Mouse (Mus musculus) hematopoietic multipotent progenitor cell, adult 10-12 weeks (in vitro differentiated cells): ENCODE data around the gene Olfr1228. TPM values are rescaled to one million over a fixed set of nuclear protein-coding genes. Genes with fewer than 3 reads are reported as not detected.

Experiments used
- polyA plus RNA-seq: library from polyadenylated mRNA; stranded (reverse); fragments of >175 nt; gene quantifications from 2 replicates; pipeline ENCODE4 v1.2.3, GENCODE M21; 2012; ENCODE audit warnings: low replicate concordance

Olfr1228 gene
- polyA plus RNA-seq, result not detected in 2 replicates

GRCm38 (mm10) chr2:89253962-89254361 lies at the start of gene Olfr1228:
TSS of gene Olfr1228 (minus strand) at chr2:89254062.

GRCm38 (mm10) chr2:89297168-89297567 lies 43.3 kb upstream of the Olfr1228 start, which contains the start of gene Olfr1230:
TSS of gene Olfr1230 (minus strand) at chr2:89297268.

DNA sequence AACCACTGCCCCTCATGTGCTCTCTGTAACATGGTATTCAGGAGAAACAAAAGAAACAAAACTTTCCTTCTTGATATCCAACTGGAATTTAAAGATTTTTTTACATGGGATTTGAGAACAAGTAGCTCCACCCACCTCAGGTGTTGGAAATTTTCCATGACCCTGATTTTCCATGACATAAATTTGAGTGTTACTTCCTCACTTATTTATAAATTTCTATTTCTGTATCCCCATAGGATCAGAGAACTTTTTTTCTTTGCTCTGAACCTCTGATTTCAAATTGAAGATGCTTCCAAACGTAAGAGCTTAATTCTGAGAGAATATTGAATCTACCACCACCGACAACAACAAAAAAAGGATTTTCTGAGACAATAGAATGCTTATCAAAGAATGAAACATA lies 34.1 kb upstream of the Olfr1228 start, which contains the start of gene Olfr1229:
Gene Olfr1229, minus strand, starts transcription at position 101 of the 400 bp plus-strand sequence.

GRCm38 (mm10) chr2:89199948-89200347 lies 53.9 kb downstream of the Olfr1228 start, which contains the start of gene Olfr1226:
TSS of gene Olfr1226 (minus strand) at chr2:89200048.

Other genes with a start within 250 kb of the Olfr1228 start
- not detected in 2 replicates for gene Olfr1215, start 247.1 kb downstream of the Olfr1228 start, polyA plus RNA-seq
- gene Olfr1216, start 235.7 kb downstream of the Olfr1228 start, polyA plus RNA-seq, result not detected in 2 replicates
- not detected in 2 replicates for gene Olfr1217, start 222.0 kb downstream of the Olfr1228 start, polyA plus RNA-seq
- not detected in 2 replicates for gene Olfr1218, start 192.9 kb downstream of the Olfr1228 start, polyA plus RNA-seq
- not detected in 2 replicates for gene Olfr1219, start 170.5 kb downstream of the Olfr1228 start, polyA plus RNA-seq
- gene Olfr1220, start 147.2 kb downstream of the Olfr1228 start, polyA plus RNA-seq, result not detected in 2 replicates
- gene Olfr1221, start 136.8 kb downstream of the Olfr1228 start, polyA plus RNA-seq, result not detected in 2 replicates
- gene Olfr1222, start 121.0 kb downstream of the Olfr1228 start, polyA plus RNA-seq, result not detected in 2 replicates
- not detected in 2 replicates for gene Olfr1223, start 102.5 kb downstream of the Olfr1228 start, polyA plus RNA-seq
- not detected in 2 replicates for gene Olfr1224-ps1, start 90.0 kb downstream of the Olfr1228 start, polyA plus RNA-seq
- gene Olfr1225, start 79.4 kb downstream of the Olfr1228 start, polyA plus RNA-seq, result not detected in 2 replicates
- gene Olfr1226, start 54.0 kb downstream of the Olfr1228 start, polyA plus RNA-seq, result not detected in 2 replicates
- gene Olfr1229, start 34.0 kb upstream of the Olfr1228 start, polyA plus RNA-seq, result not detected in 2 replicates
- gene Olfr1230, start 43.2 kb upstream of the Olfr1228 start, polyA plus RNA-seq, result not detected in 2 replicates
- not detected in 2 replicates for gene Olfr1231, start 53.0 kb upstream of the Olfr1228 start, polyA plus RNA-seq
- gene Olfr1232, start 75.6 kb upstream of the Olfr1228 start, polyA plus RNA-seq, result not detected in 2 replicates
- gene Olfr1233, start 88.3 kb upstream of the Olfr1228 start, polyA plus RNA-seq, result not detected in 2 replicates
- gene Olfr1234, start 110.8 kb upstream of the Olfr1228 start, polyA plus RNA-seq, result not detected in 2 replicates
- gene Olfr1238, start 155.6 kb upstream of the Olfr1228 start, polyA plus RNA-seq, result not detected in 2 replicates
- gene Olfr1239, start 166.3 kb upstream of the Olfr1228 start, polyA plus RNA-seq, result not detected in 2 replicates
- gene Olfr1240, start 188.9 kb upstream of the Olfr1228 start, polyA plus RNA-seq, result not detected in 2 replicates
- not detected in 2 replicates for gene Olfr1241, start 233.1 kb upstream of the Olfr1228 start, polyA plus RNA-seq
- not detected in 2 replicates for gene Olfr1242, start 244.3 kb upstream of the Olfr1228 start, polyA plus RNA-seq